Mouse (Mus musculus) gastrocnemius, postnatal 4 days (tissue): ENCODE measurements around the gene Fam120c. TPM values are rescaled to one million over a fixed set of nuclear protein-coding genes. Genes with fewer than 3 reads are reported as not detected.
"Not testable (repeated sequence)": the region's sequence is repeated elsewhere in the genome, so short reads cannot be mapped to it uniquely, and the experiment has no call there.

Experiments used
- DNase-seq, 2 experiments: peaks; one replicate each; pipeline ENCODE4 v3.0.0; 2021 to 2022; ENCODE audit warnings: low spot score in 2 of 2, mixed read lengths in 2 of 2
- long read RNA-seq, 2 experiments: library from polyadenylated mRNA; stranded (forward); transcript quantifications; one replicate each; pipeline ENCODE4 v2.0.0; 2021
- total RNA-seq, 2 experiments: library from RNA; stranded (reverse); gene quantifications; 2 replicates each; pipeline ENCODE4 v1.2.3; 2021

Fam120c gene
- 10 to 100 TPM; 23.6 to 24.4 TPM for total RNA-seq
- long read RNA-seq, experiment 1, full-length matches to known transcripts: 1 of 7 reads
- long read RNA-seq, experiment 1, partial matches to known transcripts: 6 of 7 reads
- long read RNA-seq, experiment 1, other reads (novel, unspliced or antisense): 0 of 7 reads
- long read RNA-seq, experiment 2, full-length matches to known transcripts: 2 of 10 reads
- long read RNA-seq, experiment 2, partial matches to known transcripts: 7 of 10 reads
- long read RNA-seq, experiment 2, other reads (novel, unspliced or antisense): 1 of 10 reads

GRCm38 (mm10) chrX:151343761-151344500 lies at the start of gene Fam120c:
Gene Fam120c, plus strand, starts transcription at chrX:151344175.
- DNase-seq: peak; percentile 73 to 83

- DNase-seq: no peak
Observed at GRCm38 (mm10) chrX:151298329-151298728, 45.6 kb upstream of the Fam120c start.

- DNase-seq: no peak
Observed at GRCm38 (mm10) chrX:151313732-151314131, 30.2 kb upstream of the Fam120c start.

- DNase-seq: no peak
Observed at GRCm38 (mm10) chrX:151333615-151334014, 10.4 kb upstream of the Fam120c start.

GRCm38 (mm10) chrX:151337804-151338203 lies 6.2 kb upstream of the Fam120c start:
- DNase-seq: peak in 1 of 2 experiments; percentile 37

- DNase-seq: peak; percentile 26 to 31
Observed at GRCm38 (mm10) chrX:151344501-151344984, 568 bp downstream of the Fam120c start.

- DNase-seq: peak in 1 of 2 experiments; percentile 9
Observed at GRCm38 (mm10) chrX:151345333-151346125, 1.6 kb downstream of the Fam120c start.

- DNase-seq: no peak
Observed at GRCm38 (mm10) chrX:151347278-151347677, 3.3 kb downstream of the Fam120c start.

GRCm38 (mm10) chrX:151349322-151349721 lies 5.3 kb downstream of the Fam120c start:
- DNase-seq: no peak

GRCm38 (mm10) chrX:151418801-151419200 lies 74.8 kb downstream of the Fam120c start:
- no peak for DNase-seq

- no peak for DNase-seq
Observed at GRCm38 (mm10) chrX:151420791-151421190, 76.8 kb downstream of the Fam120c start.

GRCm38 (mm10) chrX:151443637-151444036 lies 99.7 kb downstream of the Fam120c start:
- no peak for DNase-seq

GRCm38 (mm10) chrX:151444189-151444588 lies 100.2 kb downstream of the Fam120c start:
- no peak for DNase-seq

GRCm38 (mm10) chrX:151488128-151488527 lies 144.2 kb downstream of the Fam120c start:
- DNase-seq: no peak

GRCm38 (mm10) chrX:151493269-151493668 lies 149.3 kb downstream of the Fam120c start:
- DNase-seq: not testable (repeated sequence)

- DNase-seq: no peak
Observed at GRCm38 (mm10) chrX:151496596-151496995, 152.6 kb downstream of the Fam120c start.

GRCm38 (mm10) chrX:151508536-151508935 lies 164.6 kb downstream of the Fam120c start:
- DNase-seq: no peak

- no peak for DNase-seq
Observed at GRCm38 (mm10) chrX:151509906-151510305, 165.9 kb downstream of the Fam120c start.

- no peak for DNase-seq
Observed at GRCm38 (mm10) chrX:151513066-151513465, 169.1 kb downstream of the Fam120c start.

GRCm38 (mm10) chrX:151513694-151514093 lies 169.7 kb downstream of the Fam120c start:
- no peak for DNase-seq

GRCm38 (mm10) chrX:151518181-151518580 lies 174.2 kb downstream of the Fam120c start:
- DNase-seq: no peak

- no peak for DNase-seq
Observed at GRCm38 (mm10) chrX:151520127-151520457, 176.1 kb downstream of the Fam120c start.
